Mouse (Mus musculus): ENCODE measurements around the gene Spsb2. TPM values are rescaled to one million over a fixed set of nuclear protein-coding genes. Genes with fewer than 3 reads are reported as not detected.

Spsb2 gene
- polyA plus RNA-seq, 1 experiment from 2014 or later: 10.3 TPM

- peaks cover 26% of the 10 kb centered on the region for H3K4me1 ChIP-seq (ENCODE audit: control insufficient read depth, insufficient read depth, low read depth, low read length)
- peak overlapping the region; percentile 91 for H3K4me2 ChIP-seq (ENCODE audit: low read length)
- peak overlapping the region; percentile 53 for H3K4me3 ChIP-seq (ENCODE audit: low read length)
- H3K27ac ChIP-seq (ENCODE audit: low read depth, low read length): peak overlapping the region; percentile 90
- H3K36me3 ChIP-seq (ENCODE audit: control insufficient read depth, insufficient read depth, low read length): peaks cover 19% of the 10 kb centered on the region
- 22% methylated on average over 9 of the region's 9 CpGs for WGBS
- no peaks in the 10 kb centered on the region for H3K27me3 ChIP-seq (replicated peaks; ENCODE audit: control insufficient read depth, insufficient read depth, low read length)
- no peak for ATAC-seq
- H3K9me3 ChIP-seq (ENCODE audit: control insufficient read depth, low read length): no peaks in the 10 kb centered on the region
- peak overlapping the region; percentile 83 for H3K9ac ChIP-seq (ENCODE audit: low read depth, low read length)
These were observed 4.4 kb downstream of the Spsb2 start for GRCm38 (mm10) chr6:124812848-124813247.

GRCm38 (mm10) chr6:124813496-124813895, 5.0 kb downstream of the Spsb2 start:
- H3K4me3 ChIP-seq (ENCODE audit: low read length): peak overlapping the region; percentile 53
- peak overlapping the region; percentile 83 for H3K9ac ChIP-seq (ENCODE audit: low read depth, low read length)
- H3K36me3 ChIP-seq (ENCODE audit: control insufficient read depth, insufficient read depth, low read length): peaks cover 25% of the 10 kb centered on the region
- ATAC-seq: peak; percentile 80
- 0% methylated on average over 18 of the region's 18 CpGs for WGBS
- no peaks in the 10 kb centered on the region for H3K9me3 ChIP-seq (ENCODE audit: control insufficient read depth, low read length)
- H3K27me3 ChIP-seq (replicated peaks; ENCODE audit: control insufficient read depth, insufficient read depth, low read length): no peaks in the 10 kb centered on the region
- peak overlapping the region; percentile 91 for H3K4me2 ChIP-seq (ENCODE audit: low read length)
- peak overlapping the region; percentile 90 for H3K27ac ChIP-seq (ENCODE audit: low read depth, low read length)
- H3K4me1 ChIP-seq (ENCODE audit: control insufficient read depth, insufficient read depth, low read depth, low read length): peaks cover 24% of the 10 kb centered on the region

GRCm38 (mm10) chr6:124813933-124814332, 5.5 kb downstream of the Spsb2 start, which contains the start of gene Tpi1:
Gene Tpi1 (minus strand): TSS chr6:124814296.
- Histone ChIP-seq H3K36me3 (ENCODE audit: control insufficient read depth, insufficient read depth, low read length) (peaks cover 28% of the 10 kb centered on the region), H3K4me3 (ENCODE audit: low read length) (peak within 1 kb of the TSS; percentile 53), H3K9ac (ENCODE audit: low read depth, low read length) (peak within 1 kb of the TSS; percentile 83), H3K9me3 (ENCODE audit: control insufficient read depth, low read length) (no peaks in the 10 kb centered on the region), H3K4me1 (ENCODE audit: control insufficient read depth, insufficient read depth, low read depth, low read length) (peaks cover 24% of the 10 kb centered on the region), H3K4me2 (ENCODE audit: low read length) (peak within 1 kb of the TSS; percentile 91), H3K27ac (ENCODE audit: low read depth, low read length) (peak within 1 kb of the TSS; percentile 90), H3K27me3 (replicated peaks; ENCODE audit: control insufficient read depth, insufficient read depth, low read length) (no peaks in the 10 kb centered on the region)
- 0% methylated on average over 22 of the region's 22 CpGs for WGBS
- peak; percentile 85 for ATAC-seq

- Histone ChIP-seq H3K27ac (ENCODE audit: low read depth, low read length) (peak overlapping the region; percentile 90), H3K27me3 (replicated peaks; ENCODE audit: control insufficient read depth, insufficient read depth, low read length) (no peaks in the 10 kb centered on the region), H3K9me3 (ENCODE audit: control insufficient read depth, low read length) (no peaks in the 10 kb centered on the region), H3K4me3 (ENCODE audit: low read length) (peak overlapping the region; percentile 53), H3K4me2 (ENCODE audit: low read length) (peak overlapping the region; percentile 91), H3K4me1 (ENCODE audit: control insufficient read depth, insufficient read depth, low read depth, low read length) (peaks cover 23% of the 10 kb centered on the region), H3K9ac (ENCODE audit: low read depth, low read length) (peak overlapping the region; percentile 83), H3K36me3 (ENCODE audit: control insufficient read depth, insufficient read depth, low read length) (peaks cover 32% of the 10 kb centered on the region)
- WGBS: 39% methylated on average over 8 of the region's 8 CpGs
- ATAC-seq: peak; percentile 47
These were observed 6.0 kb downstream of the Spsb2 start for GRCm38 (mm10) chr6:124814448-124814847.

- Histone ChIP-seq H3K9me3 (ENCODE audit: control insufficient read depth, low read length) (no peaks in the 10 kb centered on the region), H3K4me3 (ENCODE audit: low read length) (no peak overlapping the region), H3K4me1 (ENCODE audit: control insufficient read depth, insufficient read depth, low read depth, low read length) (peaks cover 19% of the 10 kb centered on the region), H3K9ac (ENCODE audit: low read depth, low read length) (no peak overlapping the region), H3K4me2 (ENCODE audit: low read length) (no peak overlapping the region), H3K27me3 (replicated peaks; ENCODE audit: control insufficient read depth, insufficient read depth, low read length) (no peaks in the 10 kb centered on the region), H3K36me3 (ENCODE audit: control insufficient read depth, insufficient read depth, low read length) (peaks cover 39% of the 10 kb centered on the region), H3K27ac (ENCODE audit: low read depth, low read length) (0 out of 2 replicates have a peak overlapping the region, but pooled peaks have one; percentile 5)
- no peak for ATAC-seq
- 70% methylated on average over 9 of the region's 9 CpGs for WGBS
These were observed 6.7 kb downstream of the Spsb2 start for GRCm38 (mm10) chr6:124814858-124815774.

- WGBS: 90% methylated on average over 4 of the region's 4 CpGs
- Histone ChIP-seq H3K36me3 (ENCODE audit: control insufficient read depth, insufficient read depth, low read length) (peaks cover 47% of the 10 kb centered on the region), H3K9ac (ENCODE audit: low read depth, low read length) (no peak overlapping the region)
These were observed 8.2 kb downstream of the Spsb2 start for GRCm38 (mm10) chr6:124816611-124817010.

GRCm38 (mm10) chr6:124817125-124817524, 8.7 kb downstream of the Spsb2 start:
- 95% methylated on average over 11 of the region's 11 CpGs for WGBS
- H3K9me3 ChIP-seq (ENCODE audit: control insufficient read depth, low read length): no peaks in the 10 kb centered on the region
- ATAC-seq: no peak
- H3K4me1 ChIP-seq (ENCODE audit: control insufficient read depth, insufficient read depth, low read depth, low read length): peaks cover 16% of the 10 kb centered on the region
- H3K36me3 ChIP-seq (ENCODE audit: control insufficient read depth, insufficient read depth, low read length): peaks cover 47% of the 10 kb centered on the region
- no peak overlapping the region for H3K9ac ChIP-seq (ENCODE audit: low read depth, low read length)
- no peak overlapping the region for H3K4me2 ChIP-seq (ENCODE audit: low read length)
- H3K27me3 ChIP-seq (replicated peaks; ENCODE audit: control insufficient read depth, insufficient read depth, low read length): no peaks in the 10 kb centered on the region
- no peak overlapping the region for H3K4me3 ChIP-seq (ENCODE audit: low read length)
- no peak overlapping the region for H3K27ac ChIP-seq (ENCODE audit: low read depth, low read length)

More at GRCm38 (mm10) chr6:124816611-124817010, 8.2 kb downstream of the Spsb2 start:
- Histone ChIP-seq H3K27me3 (replicated peaks; ENCODE audit: control insufficient read depth, insufficient read depth, low read length) (no peaks in the 10 kb centered on the region), H3K9me3 (ENCODE audit: control insufficient read depth, low read length) (no peaks in the 10 kb centered on the region), H3K27ac (ENCODE audit: low read depth, low read length) (no peak overlapping the region), H3K4me1 (ENCODE audit: control insufficient read depth, insufficient read depth, low read depth, low read length) (peaks cover 19% of the 10 kb centered on the region), H3K4me3 (ENCODE audit: low read length) (no peak overlapping the region), H3K4me2 (ENCODE audit: low read length) (no peak overlapping the region)
- no peak for ATAC-seq

GRCm38 (mm10) chr6:124817563-124817962, 9.1 kb downstream of the Spsb2 start:
- no peak overlapping the region for H3K27ac ChIP-seq (ENCODE audit: low read depth, low read length)
- no peaks in the 10 kb centered on the region for H3K27me3 ChIP-seq (replicated peaks; ENCODE audit: control insufficient read depth, insufficient read depth, low read length)
- no peak overlapping the region for H3K4me2 ChIP-seq (ENCODE audit: low read length)
- H3K4me1 ChIP-seq (ENCODE audit: control insufficient read depth, insufficient read depth, low read depth, low read length): peaks cover 11% of the 10 kb centered on the region
- H3K9ac ChIP-seq (ENCODE audit: low read depth, low read length): no peak overlapping the region
- no peak for ATAC-seq
- no peak overlapping the region for H3K4me3 ChIP-seq (ENCODE audit: low read length)
- H3K9me3 ChIP-seq (ENCODE audit: control insufficient read depth, low read length): no peaks in the 10 kb centered on the region
- 95% methylated on average over 8 of the region's 8 CpGs for WGBS
- peaks cover 51% of the 10 kb centered on the region for H3K36me3 ChIP-seq (ENCODE audit: control insufficient read depth, insufficient read depth, low read length)

- WGBS: 91% methylated on average over 8 of the region's 8 CpGs
- H3K4me1 ChIP-seq (ENCODE audit: control insufficient read depth, insufficient read depth, low read depth, low read length): peaks cover 7% of the 10 kb centered on the region
These were observed 9.5 kb downstream of the Spsb2 start for GRCm38 (mm10) chr6:124817971-124818370.

More at GRCm38 (mm10) chr6:124817971-124818370, 9.5 kb downstream of the Spsb2 start:
- no peak overlapping the region for H3K27ac ChIP-seq (ENCODE audit: low read depth, low read length)
- peaks cover 55% of the 10 kb centered on the region for H3K36me3 ChIP-seq (ENCODE audit: control insufficient read depth, insufficient read depth, low read length)
- H3K9me3 ChIP-seq (ENCODE audit: control insufficient read depth, low read length): no peaks in the 10 kb centered on the region
- H3K4me2 ChIP-seq (ENCODE audit: low read length): no peak overlapping the region
- H3K4me3 ChIP-seq (ENCODE audit: low read length): no peak overlapping the region
- no peak overlapping the region for H3K9ac ChIP-seq (ENCODE audit: low read depth, low read length)
- no peaks in the 10 kb centered on the region for H3K27me3 ChIP-seq (replicated peaks; ENCODE audit: control insufficient read depth, insufficient read depth, low read length)
- no peak for ATAC-seq
